Mouse (Mus musculus) liver, adult 2 months (tissue): ENCODE measurements around the gene Rps8.

Experiments used
- CTCF ChIP-seq: fragments of 200-500 bp; IDR thresholded peaks from 2 replicates; pipeline ENCODE4 v1.5.1; 2011; ENCODE audit warnings: low read depth, low read length, control low read depth
- POLR2A ChIP-seq: fragments of 200-500 bp; IDR thresholded peaks from 2 replicates; pipeline ENCODE4 v1.6.1; 2011; ENCODE audit warnings: low read length, control low read depth; ENCODE audit not compliant: insufficient read depth; ENCODE audit errors: extremely low read depth

DNA sequence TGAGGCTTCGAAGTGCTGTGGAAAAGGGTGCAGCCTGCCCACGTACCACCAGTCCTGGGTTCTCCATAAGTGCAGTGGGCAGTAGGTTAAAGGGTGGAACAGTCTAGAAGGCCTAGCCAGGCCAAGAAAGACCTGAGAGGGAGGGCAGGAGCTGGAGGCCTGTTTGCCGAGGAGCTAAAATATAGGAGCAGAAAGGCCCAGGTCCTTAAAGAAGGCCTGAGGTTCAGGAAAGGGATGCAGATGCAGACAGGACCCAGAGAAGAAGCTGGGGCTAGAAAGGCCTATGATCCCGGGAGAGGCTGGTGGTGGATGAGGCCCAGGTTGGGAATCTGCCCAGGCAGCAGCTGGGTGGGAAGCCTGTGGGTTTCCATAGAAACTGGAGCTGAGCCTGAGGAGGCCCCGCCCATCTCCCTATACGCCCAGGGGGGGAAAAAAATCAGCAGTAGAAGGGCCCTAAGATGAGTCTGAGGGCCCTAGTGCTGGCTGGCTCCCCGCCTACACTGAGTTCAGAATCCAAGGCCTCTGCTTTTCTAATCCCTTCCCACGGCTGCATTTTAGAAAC lies 30.6 kb downstream of the Rps8 start, which contains the start of gene Btbd19:
- TF ChIP-seq CTCF (no peak), POLR2A (no peak)
